ENCODE assay signal across 22 mouse cellular contexts in the genomic region with DNA sequence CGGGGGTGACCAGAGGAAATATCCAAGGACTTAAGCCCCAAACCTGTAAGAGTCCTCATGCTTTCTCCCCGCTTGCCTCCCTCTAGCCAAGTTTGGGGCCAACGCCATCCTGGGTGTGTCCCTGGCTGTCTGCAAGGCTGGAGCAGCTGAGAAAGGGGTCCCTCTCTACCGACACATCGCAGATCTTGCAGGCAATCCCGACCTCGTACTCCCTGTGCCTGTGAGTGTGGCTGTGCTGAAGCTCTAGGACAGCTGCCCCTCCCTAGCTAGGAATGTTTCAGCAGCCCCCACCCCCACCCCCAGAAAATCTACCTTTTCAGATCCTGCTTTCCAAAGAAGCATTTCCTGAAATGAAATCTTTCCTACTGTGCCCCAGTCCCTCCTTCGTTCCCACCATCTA. TPM values are rescaled to one million over a fixed set of nuclear protein-coding genes. Genes with fewer than 3 reads are reported as not detected.
DNase-seq lines count a peak whose midpoint lies in the region; ATAC-seq and TF ChIP-seq lines count a peak whose summit lies in the region.
"Had no signal": no experiment of that assay in that cellular context is flagged by ENCODE, and none has a peak within 500 bp of the region (broad histone marks: within the 10 kb centered on the region; RNA-seq: fewer than 3 reads in every experiment).

No protein-coding gene starts in this region.

- H3K36me3 ChIP-seq in heart, embryonic 10.5 days: peaks cover 56% of the 10 kb centered on the region
- H3K36me3 ChIP-seq in heart, postnatal 0 days (replicated peaks; ENCODE audit: control insufficient read depth, insufficient read depth, low read length): peaks cover 44% of the 10 kb centered on the region
- peaks cover 36% of the 10 kb centered on the region for H3K36me3 ChIP-seq in limb, embryonic 13.5 days

- H3K9me3 ChIP-seq in heart, embryonic 10.5 days: no peaks in the 10 kb centered on the region
- H3K9me3 ChIP-seq in heart, postnatal 0 days (replicated peaks; ENCODE audit: control insufficient read depth, low read length): no peaks in the 10 kb centered on the region
- H3K9me3 ChIP-seq in limb, embryonic 13.5 days: no peaks in the 10 kb centered on the region
- H3K9me3 ChIP-seq: forebrain, embryonic 13.5 days; hindbrain, embryonic 10.5 days had no signal

- no peak for ATAC-seq in heart, postnatal 0 days (ENCODE audit: insufficient read depth, low read depth)
- ATAC-seq in limb, embryonic 13.5 days (ENCODE audit: low FRiP score, low read depth): no peak
- ATAC-seq: forebrain, embryonic 13.5 days; hindbrain, postnatal 0 days had no signal

- DNase-seq in heart, embryonic 10.5 days (ENCODE audit: low spot score): no peak
- no peak for DNase-seq in heart, postnatal 4 days
- no peak for DNase-seq in heart, postnatal 0 days (ENCODE audit: low spot score)
- no peak for DNase-seq in heart, adult 11 months
- peak; percentile 39 for DNase-seq in ZHBTc4 (ENCODE audit: low read depth, low spot score)
- DNase-seq in right cerebral cortex, postnatal 36 days (ENCODE audit: low spot score in 2 of 2): no peak
- no peak for DNase-seq in spleen, postnatal 36 days (ENCODE audit: low spot score in 2 of 2)
- DNase-seq: adrenal gland, postnatal 25 days; cerebellum, postnatal 14 days; embryo, embryonic 11 days; gastrocnemius, postnatal 10 days; kidney, adult 2 months; kidney, postnatal 10 days; lung, adult 18-20 months; retina, postnatal 1 day had no signal

- peak overlapping the region; percentile 97; the same call in 1 of the 2 replicates for H3K27ac ChIP-seq in heart, embryonic 10.5 days
- no peak overlapping the region for H3K27ac ChIP-seq in heart, postnatal 0 days (ENCODE audit: low read depth)
- H3K27ac ChIP-seq in limb, embryonic 13.5 days: no peak overlapping the region
- H3K27ac ChIP-seq: forebrain, embryonic 13.5 days; hindbrain, postnatal 0 days; layer of hippocampus, adult 2 months had no signal

- H3K4me3 ChIP-seq in heart, embryonic 10.5 days: 0 out of 2 replicates have a peak overlapping the region, but pooled peaks have one; percentile 22
- H3K4me3 ChIP-seq in heart, postnatal 0 days (ENCODE audit: low read depth, low read length): peak overlapping the region; percentile 96
- H3K4me3 ChIP-seq in limb, embryonic 13.5 days: no peak overlapping the region
- H3K4me3 ChIP-seq: erythroblast, embryonic 14.5 days; forebrain, embryonic 13.5 days; hindbrain, embryonic 10.5 days; layer of hippocampus, adult 2 months had no signal

- H3K27me3 ChIP-seq in heart, embryonic 10.5 days (ENCODE audit: insufficient read depth, poor library complexity, severe bottlenecking): no peaks in the 10 kb centered on the region
- no peaks in the 10 kb centered on the region for H3K27me3 ChIP-seq in heart, postnatal 0 days (ENCODE audit: control insufficient read depth, insufficient read depth, low read length)
- H3K27me3 ChIP-seq in limb, embryonic 13.5 days: no peaks in the 10 kb centered on the region
- H3K27me3 ChIP-seq: CH12.LX; forebrain, embryonic 13.5 days had no signal

- no peak for TF ChIP-seq CTCF in heart, postnatal 0 days (IDR thresholded peaks at IDR 0.05; ENCODE audit: low read depth)

- peak overlapping the region; percentile 1; the same call in 1 of the 2 replicates for H3K9ac ChIP-seq in heart, postnatal 0 days (replicated peaks; ENCODE audit: low read depth, low read length)
- H3K9ac ChIP-seq in limb, embryonic 13.5 days: peak overlapping the region; percentile 43; the same call in 1 of the 2 replicates
- H3K9ac ChIP-seq: forebrain, embryonic 13.5 days had no signal

- WGBS in heart, embryonic 10.5 days: 66% methylated on average over 8 of the region's 8 CpGs
- WGBS in heart, postnatal 0 days: 58% methylated on average over 8 of the region's 8 CpGs
- WGBS in limb, embryonic 13.5 days: 63% methylated on average over 8 of the region's 8 CpGs

- H3K4me2 ChIP-seq in heart, postnatal 0 days (ENCODE audit: low read depth, low read length): peak overlapping the region; percentile 75
- H3K4me2 ChIP-seq in limb, embryonic 13.5 days (replicated peaks): peak overlapping the region; percentile 97; the same call in 1 of the 2 replicates
- H3K4me2 ChIP-seq: forebrain, embryonic 13.5 days had no signal

- TF ChIP-seq EP300 in heart, postnatal 0 days (IDR thresholded peaks at IDR 0.05; ENCODE audit: low read depth): no peak

- H3K4me1 ChIP-seq in heart, embryonic 10.5 days: peaks cover 51% of the 10 kb centered on the region
- peaks cover 41% of the 10 kb centered on the region for H3K4me1 ChIP-seq in heart, postnatal 0 days (ENCODE audit: control insufficient read depth, insufficient read depth)
- peaks cover 34% of the 10 kb centered on the region for H3K4me1 ChIP-seq in limb, embryonic 13.5 days

RNA-seq across cellular contexts. Expression of a gene that starts 1.9 kb away (rescaled TPM):
- 188 and 256 TPM in 2 replicates for polyA plus RNA-seq in heart, embryonic 10.5 days (2016; fragmentation: Nextera tagmentation; extraction: Ambion mirVana)
- 1,000 to 10,000 TPM; 1,339 to 1,391 TPM for total RNA-seq in heart, postnatal 4 days (2021)
- 1,315 and 1,376 TPM in 2 replicates for total RNA-seq in heart, postnatal 0 days (2014; rRNA removed; ENCODE audit: low replicate concordance)
- polyA plus RNA-seq in heart, postnatal 0 days (2015; fragmentation: Nextera tagmentation; extraction: Ambion mirVana): 1,204 and 1,224 TPM in 2 replicates
- 52.3 and 57.1 TPM in 2 replicates for polyA plus RNA-seq in limb, embryonic 13.5 days (2015; fragmentation: Nextera tagmentation; extraction: Ambion mirVana)

RNA-seq across cellular contexts. Expression of a gene that starts 4.5 kb away (rescaled TPM):
- polyA plus RNA-seq in heart, embryonic 10.5 days (2016; fragmentation: Nextera tagmentation; extraction: Ambion mirVana): 2,022 and 2,208 TPM in 2 replicates
- 100 to 1,000 TPM; 572 to 580 TPM for total RNA-seq in heart, postnatal 4 days (2021)
- 924 and 959 TPM in 2 replicates for total RNA-seq in heart, postnatal 0 days (2014; rRNA removed; ENCODE audit: low replicate concordance)
- 903 and 932 TPM in 2 replicates for polyA plus RNA-seq in heart, postnatal 0 days (2015; fragmentation: Nextera tagmentation; extraction: Ambion mirVana)
- 1,638 and 1,674 TPM in 2 replicates for polyA plus RNA-seq in limb, embryonic 13.5 days (2015; fragmentation: Nextera tagmentation; extraction: Ambion mirVana)

RNA-seq across cellular contexts. Expression of a gene that starts 10.3 kb away (rescaled TPM):
- 204 and 209 TPM in 2 replicates for polyA plus RNA-seq in heart, embryonic 10.5 days (2016; fragmentation: Nextera tagmentation; extraction: Ambion mirVana)
- 10 to 100 TPM; 86.2 to 92.3 TPM for total RNA-seq in heart, postnatal 4 days (2021)
- total RNA-seq in heart, postnatal 0 days (2014; rRNA removed; ENCODE audit: low replicate concordance): 42.0 and 53.9 TPM in 2 replicates
- polyA plus RNA-seq in heart, postnatal 0 days (2015; fragmentation: Nextera tagmentation; extraction: Ambion mirVana): 154 and 175 TPM in 2 replicates
- polyA plus RNA-seq in limb, embryonic 13.5 days (2015; fragmentation: Nextera tagmentation; extraction: Ambion mirVana): 159 and 165 TPM in 2 replicates

RNA-seq across cellular contexts. Expression of a gene that starts 11.7 kb away (rescaled TPM):
- polyA plus RNA-seq in heart, embryonic 10.5 days (2016; fragmentation: Nextera tagmentation; extraction: Ambion mirVana): 207 and 246 TPM in 2 replicates
- 100 to 1,000 TPM; 311 to 313 TPM for total RNA-seq in heart, postnatal 4 days (2021)
- total RNA-seq in heart, postnatal 0 days (2014; rRNA removed; ENCODE audit: low replicate concordance): 530 and 532 TPM in 2 replicates
- polyA plus RNA-seq in heart, postnatal 0 days (2015; fragmentation: Nextera tagmentation; extraction: Ambion mirVana): 446 and 451 TPM in 2 replicates
- polyA plus RNA-seq in limb, embryonic 13.5 days (2015; fragmentation: Nextera tagmentation; extraction: Ambion mirVana): 165 and 173 TPM in 2 replicates

RNA-seq across cellular contexts. Expression of a gene that starts 11.9 kb away (rescaled TPM):
- 68.3 and 74.4 TPM in 2 replicates for polyA plus RNA-seq in heart, embryonic 10.5 days (2016; fragmentation: Nextera tagmentation; extraction: Ambion mirVana)
- total RNA-seq in heart, postnatal 4 days (2021): 10 to 100 TPM; 42.1 to 42.8 TPM
- 48.3 and 66.3 TPM in 2 replicates for total RNA-seq in heart, postnatal 0 days (2014; rRNA removed; ENCODE audit: low replicate concordance)
- polyA plus RNA-seq in heart, postnatal 0 days (2015; fragmentation: Nextera tagmentation; extraction: Ambion mirVana): 61.8 and 62.5 TPM in 2 replicates
- polyA plus RNA-seq in limb, embryonic 13.5 days (2015; fragmentation: Nextera tagmentation; extraction: Ambion mirVana): 120 and 129 TPM in 2 replicates
